Mouse (Mus musculus): ENCODE measurements around the gene Bcl2l10. TPM values are rescaled to one million over a fixed set of nuclear protein-coding genes. Genes with fewer than 3 reads are reported as not detected.

The Bcl2l10 gene
- polyA plus RNA-seq (2017; shearing (Covaris generic)) = not detected

GRCm38 (mm10) chr9:75347458-75347857 lies at the start of gene Bcl2l10:
Gene Bcl2l10, plus strand, starts transcription at chr9:75347758.

GRCm38 (mm10) chr9:75306126-75306898 lies 41.2 kb upstream of the Bcl2l10 start, which contains the start of gene Gnb5:
Gene Gnb5, plus strand, starts transcription at chr9:75306288.

Other genes starting within 250 kb of the Bcl2l10 start
- 0.56 TPM for gene Myo5c, start 115.7 kb upstream of the Bcl2l10 start, polyA plus RNA-seq (2017; shearing (Covaris generic))
- 3.0 TPM for gene Gnb5, start 41.5 kb upstream of the Bcl2l10 start, polyA plus RNA-seq (2017; shearing (Covaris generic))
- gene Mapk6, start 62.2 kb downstream of the Bcl2l10 start, polyA plus RNA-seq (2017; shearing (Covaris generic)) = 129 TPM
- 24.7 TPM for gene Leo1, start 93.8 kb downstream of the Bcl2l10 start, polyA plus RNA-seq (2017; shearing (Covaris generic))
- gene Tmod3, start 211.9 kb downstream of the Bcl2l10 start, polyA plus RNA-seq (2017; shearing (Covaris generic)) = 190 TPM